Mouse (Mus musculus) embryonic facial prominence, embryonic 12.5 days (tissue): ENCODE data around the gene Zeb2. TPM values are rescaled to one million over a fixed set of nuclear protein-coding genes. Genes with fewer than 3 reads are reported as not detected.
A peak's percentile ranks its signal among the peaks of the same experiment; 100 is the strongest.

ENCODE experiments used
- ATAC-seq: fragments of 200-750 bp; cut with Nextera tagmentation; 2 replicates; pipeline ENCODE4 v1.8.0; 2017; ENCODE audit not compliant: insufficient number of reproducible peaks, insufficient read depth, low FRiP score, low TSS enrichment
- H3K27ac ChIP-seq: fragments of 300-500 bp; sonication (generic); 2 replicates; pipeline ENCODE4 v1.5.1; 2016; ENCODE audit warnings: mild to moderate bottlenecking
- H3K27me3 ChIP-seq: fragments of 300-500 bp; sonication (generic); 2 replicates; pipeline ENCODE4 v1.6.1; 2016; ENCODE audit warnings: mild to moderate bottlenecking, moderate library complexity
- H3K36me3 ChIP-seq: fragments of 300-500 bp; sonication (generic); 2 replicates; pipeline ENCODE4 v1.6.1; 2016; ENCODE audit warnings: mild to moderate bottlenecking
- H3K4me1 ChIP-seq: fragments of 300-500 bp; sonication (generic); 2 replicates; pipeline ENCODE4 v1.6.1; 2016
- H3K4me2 ChIP-seq: fragments of 300-500 bp; sonication (generic); replicated peaks from 2 replicates; pipeline ENCODE4 v1.6.1; 2016; ENCODE audit warnings: mild to moderate bottlenecking, moderate library complexity
- H3K4me3 ChIP-seq: fragments of 300-500 bp; sonication (generic); 2 replicates; pipeline ENCODE4 v1.5.1; 2016; ENCODE audit warnings: mild to moderate bottlenecking
- H3K9ac ChIP-seq: fragments of 300-500 bp; sonication (generic); 2 replicates; pipeline ENCODE4 v1.6.1; 2016; ENCODE audit warnings: mild to moderate bottlenecking, moderate library complexity
- H3K9me3 ChIP-seq: fragments of 300-500 bp; sonication (generic); 2 replicates; pipeline ENCODE4 v1.6.1; 2016; ENCODE audit warnings: mild to moderate bottlenecking, moderate library complexity
- WGBS: fragments of 180-500 bp; shearing (Covaris S2); methylation state at CpG from one replicate; pipeline ENCODE4 v1.1.7; 2016; 5-methylcytosine and 5-hydroxymethylcytosine counted together
- polyA plus RNA-seq: library from polyadenylated mRNA; unstranded; fragments of >200 nt; fragmentation: Nextera tagmentation; extraction: Ambion mirVana; gene quantifications from 2 replicates; pipeline ENCODE4 v1.2.1, GENCODE M21; 2016

Zeb2 gene
- polyA plus RNA-seq, result 47.4 and 49.3 TPM in 2 replicates

GRCm38 (mm10) chr2:45117087-45117561 lies at the start of gene Zeb2:
Zeb2 (minus strand) TSS chr2:45117395.
- Histone ChIP-seq H3K4me2 (peak within 1 kb of the TSS; percentile 70), H3K36me3 (no peaks in the 10 kb centered on the region), H3K4me1 (peaks cover 8% of the 10 kb centered on the region; the same call in 1 of the 2 replicates), H3K27ac (peak within 1 kb of the TSS; percentile 70), H3K9ac (peak within 1 kb of the TSS; percentile 64), H3K9me3 (no peaks in the 10 kb centered on the region), H3K4me3 (peak within 1 kb of the TSS; percentile 49), H3K27me3 (no peaks in the 10 kb centered on the region)
- peak; percentile 47; the same call in 1 of the 2 replicates for ATAC-seq
- WGBS, result 0% methylated on average over 18 of the region's 39 CpGs

DNA sequence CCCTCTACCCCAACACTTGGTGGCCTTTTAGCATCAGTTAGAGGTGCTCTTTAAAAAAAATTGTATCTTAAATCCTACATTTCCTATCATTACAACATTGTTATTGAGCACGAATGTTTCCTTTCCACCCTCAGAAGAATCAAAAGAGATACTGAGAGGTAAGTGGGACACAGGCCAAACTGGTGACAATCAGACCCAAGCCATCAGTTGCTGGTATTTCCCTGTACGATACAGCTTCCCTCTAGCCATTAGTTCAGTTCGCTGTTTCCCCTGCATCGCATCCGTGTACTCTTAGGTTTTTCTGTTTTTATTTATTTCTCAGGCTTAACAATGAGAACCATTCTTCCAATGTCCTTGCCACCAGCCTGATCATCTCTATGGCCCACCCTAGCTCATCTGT lies 41.6 kb upstream of the Zeb2 start:
- Histone ChIP-seq H3K9ac (no peak overlapping the region), H3K4me2 (no peak overlapping the region), H3K4me1 (no peaks in the 10 kb centered on the region), H3K4me3 (no peak overlapping the region), H3K36me3 (no peaks in the 10 kb centered on the region), H3K27ac (no peak overlapping the region), H3K27me3 (no peaks in the 10 kb centered on the region), H3K9me3 (no peaks in the 10 kb centered on the region)
- no peak for ATAC-seq
- 83% methylated on average over 5 of the region's 5 CpGs for WGBS

DNA sequence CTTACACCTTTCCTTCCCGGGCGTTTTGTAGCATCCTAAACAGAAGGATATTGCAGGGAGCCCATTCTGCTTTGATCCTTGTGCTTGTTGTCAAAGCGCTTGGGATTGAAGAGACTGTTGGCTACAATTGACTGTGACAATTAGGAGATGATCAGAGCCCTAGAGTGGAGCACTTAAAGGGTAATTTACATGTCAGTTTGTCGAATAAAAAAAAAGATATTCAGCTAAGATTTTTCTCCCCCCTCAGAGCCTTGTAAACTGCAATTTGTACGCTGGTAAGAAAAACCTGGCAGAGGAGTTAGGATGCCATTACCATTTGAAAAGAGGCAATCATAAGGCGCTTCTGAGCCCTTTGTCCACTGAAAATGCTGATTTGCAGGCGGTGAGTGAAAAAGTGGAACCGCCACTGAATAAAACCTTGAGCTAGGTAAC lies 41.2 kb upstream of the Zeb2 start:
- no peaks in the 10 kb centered on the region for H3K36me3 ChIP-seq
- H3K27ac ChIP-seq, result no peak overlapping the region
- no peaks in the 10 kb centered on the region for H3K9me3 ChIP-seq
- no peak for ATAC-seq
- no peaks in the 10 kb centered on the region for H3K4me1 ChIP-seq
- no peak overlapping the region for H3K4me2 ChIP-seq
- H3K4me3 ChIP-seq, result no peak overlapping the region
- 30% methylated on average over 8 of the region's 8 CpGs for WGBS
- no peak overlapping the region for H3K9ac ChIP-seq
- H3K27me3 ChIP-seq, result no peaks in the 10 kb centered on the region

DNA sequence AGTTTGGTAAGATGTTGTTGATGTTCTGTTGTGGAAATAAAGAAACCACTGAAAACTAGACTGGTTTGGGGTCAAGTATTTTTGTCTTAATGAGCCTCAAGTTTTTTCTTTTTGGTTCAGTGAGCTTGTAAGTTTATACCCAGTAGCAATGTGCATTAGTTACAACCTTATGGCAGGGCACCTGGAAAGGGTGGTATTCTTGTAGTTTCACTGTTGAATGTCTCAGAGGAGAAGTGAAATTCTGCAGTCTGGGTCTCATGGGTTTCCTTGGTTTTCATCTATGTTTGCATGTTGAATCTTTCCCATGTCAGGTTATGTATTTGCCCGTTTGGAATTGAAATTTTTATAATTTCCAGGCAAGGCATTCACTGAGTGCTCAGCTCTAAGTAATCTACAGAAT lies 36.1 kb upstream of the Zeb2 start:
- no peak overlapping the region for H3K9ac ChIP-seq
- H3K36me3 ChIP-seq, result no peaks in the 10 kb centered on the region
- H3K4me3 ChIP-seq, result no peak overlapping the region
- H3K4me1 ChIP-seq, result no peaks in the 10 kb centered on the region
- no peak overlapping the region for H3K27ac ChIP-seq
- ATAC-seq, result no peak
- H3K4me2 ChIP-seq, result no peak overlapping the region
- no peaks in the 10 kb centered on the region for H3K27me3 ChIP-seq
- no peaks in the 10 kb centered on the region for H3K9me3 ChIP-seq
- 63% methylated on average over 1 of the region's 1 CpGs for WGBS

DNA sequence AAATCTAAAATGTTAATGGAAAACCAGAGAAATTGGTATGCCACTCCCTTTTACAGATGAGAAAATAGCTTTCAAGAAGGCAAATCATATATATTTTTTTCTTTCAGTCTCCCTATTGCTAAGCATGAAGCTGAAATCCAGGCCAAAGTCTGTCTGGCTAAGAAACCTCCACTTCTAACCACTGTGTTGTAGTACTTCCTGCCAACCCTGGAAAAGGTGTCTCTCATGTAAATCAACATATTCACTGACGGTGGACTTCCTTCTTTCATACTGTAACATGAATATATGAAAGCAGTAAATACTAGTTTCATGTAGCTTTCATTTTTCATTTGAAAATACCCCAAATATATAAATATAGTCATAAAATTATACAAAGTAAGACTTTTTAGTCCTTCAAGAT lies 26.0 kb upstream of the Zeb2 start:
- no peak for ATAC-seq
- no peak overlapping the region for H3K4me2 ChIP-seq
- H3K36me3 ChIP-seq, result no peaks in the 10 kb centered on the region
- WGBS, result 94% methylated on average over 1 of the region's 1 CpGs
- H3K4me3 ChIP-seq, result no peak overlapping the region
- H3K27me3 ChIP-seq, result no peaks in the 10 kb centered on the region
- no peak overlapping the region for H3K27ac ChIP-seq
- no peaks in the 10 kb centered on the region for H3K4me1 ChIP-seq
- no peak overlapping the region for H3K9ac ChIP-seq
- H3K9me3 ChIP-seq, result no peaks in the 10 kb centered on the region

DNA sequence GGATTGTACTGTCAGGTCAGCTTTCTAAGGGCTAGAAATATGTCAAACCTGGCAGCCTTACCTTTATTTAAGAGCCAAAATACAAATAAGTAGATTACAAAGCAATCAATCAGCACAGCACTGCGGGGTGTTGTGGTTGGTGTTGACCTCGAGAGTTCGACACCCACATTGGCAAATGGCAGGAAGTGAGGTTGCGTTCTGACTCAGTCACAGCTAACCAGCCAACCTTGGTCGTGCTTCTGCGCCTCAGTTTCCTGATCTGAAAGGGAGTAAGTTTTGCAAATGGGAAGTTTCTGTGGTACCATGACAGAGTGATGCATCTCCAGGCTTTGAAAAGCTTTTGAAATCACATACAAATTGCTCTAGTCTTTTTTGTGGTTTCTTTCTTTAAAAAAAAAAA lies 21.7 kb upstream of the Zeb2 start:
- H3K9ac ChIP-seq, result no peak overlapping the region
- no peak for ATAC-seq
- H3K27ac ChIP-seq, result no peak overlapping the region
- H3K27me3 ChIP-seq, result no peaks in the 10 kb centered on the region
- no peaks in the 10 kb centered on the region for H3K9me3 ChIP-seq
- H3K4me3 ChIP-seq, result no peak overlapping the region
- 82% methylated on average over 6 of the region's 6 CpGs for WGBS
- no peaks in the 10 kb centered on the region for H3K36me3 ChIP-seq
- H3K4me2 ChIP-seq, result no peak overlapping the region
- H3K4me1 ChIP-seq, result no peaks in the 10 kb centered on the region

- Histone ChIP-seq H3K4me2 (no peak overlapping the region), H3K27ac (no peak overlapping the region), H3K27me3 (no peaks in the 10 kb centered on the region), H3K36me3 (no peaks in the 10 kb centered on the region), H3K9me3 (no peaks in the 10 kb centered on the region), H3K9ac (no peak overlapping the region), H3K4me1 (no peaks in the 10 kb centered on the region), H3K4me3 (no peak overlapping the region)
- 69% methylated on average over 2 of the region's 2 CpGs for WGBS
- ATAC-seq, result no peak
Observed at GRCm38 (mm10) chr2:45136783-45137182, 19.6 kb upstream of the Zeb2 start.

GRCm38 (mm10) chr2:45133225-45133624 lies 16.0 kb upstream of the Zeb2 start:
- H3K4me3 ChIP-seq, result no peak overlapping the region
- no peaks in the 10 kb centered on the region for H3K9me3 ChIP-seq
- H3K4me2 ChIP-seq, result no peak overlapping the region
- no peaks in the 10 kb centered on the region for H3K27me3 ChIP-seq
- no peak overlapping the region for H3K27ac ChIP-seq
- no peaks in the 10 kb centered on the region for H3K36me3 ChIP-seq
- WGBS, result 86% methylated on average over 4 of the region's 4 CpGs
- no peak for ATAC-seq
- H3K4me1 ChIP-seq, result no peaks in the 10 kb centered on the region
- H3K9ac ChIP-seq, result no peak overlapping the region

GRCm38 (mm10) chr2:45130461-45131156 lies 13.4 kb upstream of the Zeb2 start:
- H3K4me2 ChIP-seq, result no peak overlapping the region

DNA sequence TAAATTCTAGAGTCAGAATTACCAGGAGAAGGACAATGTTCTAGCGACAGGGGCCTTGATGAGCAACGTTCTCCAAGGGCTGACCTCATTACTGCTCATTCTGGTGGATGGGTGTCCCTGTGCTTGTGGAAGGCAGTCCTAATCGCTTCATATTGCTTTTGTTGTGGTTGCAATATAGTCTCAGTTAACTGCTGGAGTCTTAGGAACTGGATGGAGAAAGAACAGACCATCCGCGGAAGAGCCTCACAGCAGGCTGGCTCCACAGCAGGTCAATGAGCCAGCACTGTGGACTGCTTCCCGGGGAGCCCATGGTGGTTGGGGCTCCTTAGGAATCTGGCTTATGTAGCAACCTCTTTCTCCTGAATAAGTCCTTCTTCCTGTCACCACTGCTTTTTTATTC lies 12.4 kb upstream of the Zeb2 start:
- no peak for ATAC-seq
- H3K27me3 ChIP-seq, result no peaks in the 10 kb centered on the region
- H3K27ac ChIP-seq, result no peak overlapping the region
- H3K9me3 ChIP-seq, result no peaks in the 10 kb centered on the region
- no peaks in the 10 kb centered on the region for H3K36me3 ChIP-seq
- H3K9ac ChIP-seq, result no peak overlapping the region
- no peaks in the 10 kb centered on the region for H3K4me1 ChIP-seq
- H3K4me3 ChIP-seq, result no peak overlapping the region
- 44% methylated on average over 6 of the region's 6 CpGs for WGBS
- no peak overlapping the region for H3K4me2 ChIP-seq

More at GRCm38 (mm10) chr2:45130461-45131156, 13.4 kb upstream of the Zeb2 start:
- H3K27me3 ChIP-seq, result no peaks in the 10 kb centered on the region
- H3K4me3 ChIP-seq, result no peak overlapping the region
- H3K9me3 ChIP-seq, result no peaks in the 10 kb centered on the region
- H3K9ac ChIP-seq, result no peak overlapping the region
- ATAC-seq, result no peak
- H3K27ac ChIP-seq, result no peak overlapping the region
- H3K36me3 ChIP-seq, result no peaks in the 10 kb centered on the region
- WGBS, result 85% methylated on average over 4 of the region's 4 CpGs
- no peaks in the 10 kb centered on the region for H3K4me1 ChIP-seq

- Histone ChIP-seq H3K4me3 (no peak overlapping the region), H3K4me2 (no peak overlapping the region), H3K9ac (no peak overlapping the region), H3K36me3 (no peaks in the 10 kb centered on the region), H3K9me3 (no peaks in the 10 kb centered on the region), H3K27me3 (no peaks in the 10 kb centered on the region), H3K4me1 (no peaks in the 10 kb centered on the region), H3K27ac (no peak overlapping the region)
- no peak for ATAC-seq
- WGBS, result 88% methylated on average over 2 of the region's 2 CpGs
Observed at GRCm38 (mm10) chr2:45128696-45129095, 11.5 kb upstream of the Zeb2 start.

GRCm38 (mm10) chr2:45126401-45126800 lies 9.2 kb upstream of the Zeb2 start:
- no peak overlapping the region for H3K9ac ChIP-seq
- no peaks in the 10 kb centered on the region for H3K36me3 ChIP-seq
- 87% methylated on average over 5 of the region's 5 CpGs for WGBS
- H3K9me3 ChIP-seq, result no peaks in the 10 kb centered on the region
- H3K4me2 ChIP-seq, result no peak overlapping the region
- H3K4me3 ChIP-seq, result no peak overlapping the region
- no peaks in the 10 kb centered on the region for H3K27me3 ChIP-seq
- H3K27ac ChIP-seq, result no peak overlapping the region
- H3K4me1 ChIP-seq, result no peaks in the 10 kb centered on the region
- no peak for ATAC-seq
